Mouse (Mus musculus) liver, adult 10 weeks (tissue): ENCODE results near the gene Ctdsp2. TPM values are rescaled to one million over a fixed set of nuclear protein-coding genes. Genes with fewer than 3 reads are reported as not detected.

Experiments
- polyA plus RNA-seq: library from polyadenylated mRNA; stranded (reverse); fragments of 350-450 nt; fragmentation: Illumina TruSeq; extraction: RNeasy Lipid Tissue Mini Kit (QIAGEN cat#74804); gene quantifications from one replicate; pipeline ENCODE4 v1.2.3, GENCODE M21; 2014; ENCODE audit warnings: low read depth, low replicate concordance

Ctdsp2 gene
- polyA plus RNA-seq: 9.4 TPM

DNA sequence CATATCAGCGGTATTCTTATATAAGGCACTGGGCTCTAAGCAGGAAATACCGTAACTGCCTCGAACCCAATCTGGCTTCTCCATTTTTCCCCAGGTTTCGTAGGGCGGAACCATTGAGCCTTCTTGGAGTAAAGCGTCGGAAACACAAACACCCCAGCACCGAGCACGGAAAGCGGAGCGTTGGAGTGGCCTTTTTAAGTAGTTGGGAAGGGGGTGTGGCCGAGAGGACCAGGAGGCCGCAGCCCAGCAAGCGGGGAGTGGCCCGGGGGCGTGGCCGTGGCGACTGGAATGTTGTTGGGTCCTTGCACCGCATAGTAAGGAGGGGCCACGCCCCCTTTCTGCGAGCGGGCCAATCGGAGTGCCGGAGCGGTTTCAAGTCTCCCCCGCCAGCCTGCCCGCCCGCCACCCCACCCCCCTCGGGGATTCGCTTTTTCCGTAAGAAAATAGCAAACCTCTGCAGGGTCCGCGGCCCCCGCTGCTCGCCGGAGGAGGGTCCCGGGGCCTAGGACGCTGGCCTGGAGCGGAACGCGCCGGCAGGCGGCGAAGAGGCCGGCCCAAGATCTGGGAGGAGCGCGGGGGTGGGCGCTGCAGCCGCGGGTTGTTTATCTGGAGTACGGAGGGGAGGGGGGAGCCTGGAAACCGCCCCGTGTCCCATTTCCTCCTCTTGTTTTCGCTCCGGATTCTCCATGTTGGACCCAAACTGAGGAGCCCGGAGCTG, at the start of gene Ctdsp2:
Gene Ctdsp2, plus strand, starts transcription at position 441 of the 718 bp plus-strand sequence.

DNA sequence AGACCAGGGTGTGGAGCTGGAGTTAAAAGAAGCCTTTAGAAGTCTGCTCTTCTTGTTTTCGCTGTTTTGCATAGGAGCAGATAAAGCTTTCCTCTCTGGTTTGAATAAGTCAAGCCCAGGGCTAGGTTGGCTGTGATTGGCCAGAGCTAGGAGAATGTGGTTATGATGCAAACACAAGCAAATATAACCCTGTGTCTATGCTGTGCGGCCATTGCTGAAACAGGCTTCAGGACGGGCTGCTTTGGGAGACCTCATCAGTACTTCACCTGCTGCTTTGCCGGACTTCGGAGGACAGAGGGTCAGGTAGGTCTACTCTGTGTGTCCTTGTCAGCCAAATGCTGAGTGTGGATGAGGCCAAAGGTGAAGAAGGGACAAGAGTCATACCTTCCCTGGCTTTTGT, 22.0 kb downstream of the Ctdsp2 start, which contains the start of gene Avil:
Gene Avil, plus strand, starts transcription at position 181 of the 400 bp plus-strand sequence.

DNA sequence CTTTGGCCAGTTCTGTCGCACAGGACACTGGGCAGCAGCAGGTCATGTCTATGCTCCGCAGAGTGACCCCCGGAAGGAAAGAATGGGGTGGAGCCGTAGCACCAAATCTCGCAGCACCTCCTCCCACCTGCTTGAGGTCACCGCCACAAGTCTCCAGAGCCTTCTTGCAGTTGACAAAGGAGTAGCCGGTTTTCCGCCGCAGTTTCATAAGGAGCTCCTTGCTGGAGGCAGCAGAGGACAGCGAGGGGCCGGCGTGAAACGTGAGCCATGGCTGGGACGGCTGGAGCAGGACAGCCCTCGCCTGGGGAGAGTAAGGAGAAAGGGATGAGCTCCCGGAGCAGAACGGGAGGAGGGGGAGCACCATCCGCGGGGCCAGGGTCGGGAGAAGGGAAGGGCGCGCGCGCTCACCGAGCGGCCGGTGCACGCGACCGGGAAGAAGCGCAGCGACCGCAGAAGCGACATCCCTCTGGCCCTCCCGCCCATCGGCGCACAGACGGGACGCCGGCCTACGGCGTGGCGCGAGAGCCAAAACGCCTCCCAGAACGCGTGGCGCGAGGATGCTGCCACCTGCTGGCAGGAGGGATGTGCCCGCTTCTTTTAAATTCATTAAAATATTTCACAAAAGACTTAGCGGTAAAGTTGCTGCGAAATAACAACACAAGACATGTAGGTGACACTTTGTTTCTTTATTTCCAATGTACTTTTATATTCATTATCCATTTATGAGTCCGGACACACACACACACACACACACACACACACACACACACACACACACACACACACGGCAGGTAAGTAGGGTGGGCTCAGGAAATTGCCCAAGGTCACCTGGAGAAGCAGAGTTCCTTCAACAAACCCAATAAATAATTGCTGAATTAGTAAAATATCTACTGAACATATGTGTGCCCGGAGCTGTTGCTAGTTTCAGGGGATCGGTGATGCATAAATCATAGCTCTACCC, 52.1 kb downstream of the Ctdsp2 start, which contains the start of gene Tsfm:
Gene Tsfm, minus strand, starts transcription at position 505 of the 961 bp plus-strand sequence.

DNA sequence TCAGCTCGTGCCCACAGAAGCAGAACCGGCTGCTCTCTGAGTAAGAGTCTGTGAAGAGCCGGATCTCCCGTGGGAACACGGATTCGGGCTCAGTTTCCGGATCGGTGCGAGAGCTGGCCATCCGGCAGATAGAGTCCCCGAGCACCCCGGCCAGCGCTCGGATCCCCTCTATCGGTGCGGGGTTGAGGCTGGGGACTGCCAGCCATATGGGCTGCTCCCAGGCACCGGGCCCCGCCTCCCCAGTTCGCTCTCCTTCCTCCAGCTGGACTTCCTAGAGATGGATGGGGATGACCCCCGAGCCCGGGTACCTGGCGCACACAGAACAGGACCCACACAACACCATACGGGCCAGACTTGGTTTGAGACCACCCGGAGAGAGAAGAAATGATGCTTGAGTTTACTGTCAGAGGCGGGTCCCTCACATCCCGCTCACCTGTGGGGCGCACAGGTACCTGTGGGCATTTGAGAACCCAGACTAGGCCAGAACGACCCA, 62.8 kb downstream of the Ctdsp2 start, which contains the start of the genes Mettl1 and Eef1akmt3:
Gene Mettl1, plus strand, starts transcription at position 141 of the 493 bp plus-strand sequence.
Gene Eef1akmt3, minus strand, starts transcription at position 240 of the 493 bp plus-strand sequence.

DNA sequence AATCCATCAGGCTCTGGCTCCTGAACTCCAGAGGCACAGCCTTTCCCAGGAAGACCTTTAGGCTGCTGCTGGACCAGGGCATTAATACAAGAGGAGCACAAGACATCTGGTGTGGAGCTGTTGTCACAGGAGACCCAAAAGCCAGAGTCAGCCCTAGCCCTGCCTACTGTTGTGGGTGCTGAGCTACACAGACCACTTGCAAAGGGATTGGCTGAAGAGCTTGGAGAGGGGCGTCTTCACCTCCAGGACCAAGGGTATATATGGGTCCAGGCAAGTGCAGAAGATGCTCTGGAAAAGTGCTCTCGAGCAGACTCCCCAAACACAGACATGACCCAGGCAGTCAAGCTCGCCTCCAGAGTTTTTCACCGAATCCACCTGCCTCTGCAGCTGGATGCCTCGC, 69.4 kb downstream of the Ctdsp2 start, which contains the start of gene Cyp27b1:
Gene Cyp27b1, plus strand, starts transcription at position 297 of the 400 bp plus-strand sequence.

Other genes with a start within 250 kb of the Ctdsp2 start
- gene Atp23, start 77.4 kb upstream of the Ctdsp2 start, polyA plus RNA-seq: 2.3 TPM
- not detected for gene Avil, start 22.0 kb downstream of the Ctdsp2 start, polyA plus RNA-seq
- 10.8 TPM for gene Tsfm, start 52.1 kb downstream of the Ctdsp2 start, polyA plus RNA-seq
- gene Mettl1, start 62.7 kb downstream of the Ctdsp2 start, polyA plus RNA-seq: 3.3 TPM
- not detected for gene Eef1akmt3, start 62.8 kb downstream of the Ctdsp2 start, polyA plus RNA-seq
- gene Cyp27b1, start 69.5 kb downstream of the Ctdsp2 start, polyA plus RNA-seq: not detected
- not detected for gene March9, start 81.5 kb downstream of the Ctdsp2 start, polyA plus RNA-seq
- gene Cdk4, start 84.8 kb downstream of the Ctdsp2 start, polyA plus RNA-seq: 18.1 TPM
- gene Tspan31, start 91.5 kb downstream of the Ctdsp2 start, polyA plus RNA-seq: 166 TPM
- gene Agap2, start 96.6 kb downstream of the Ctdsp2 start, polyA plus RNA-seq: not detected
- 25.1 TPM for gene Os9, start 142.4 kb downstream of the Ctdsp2 start, polyA plus RNA-seq
- 5.3 TPM for gene B4galnt1, start 186.5 kb downstream of the Ctdsp2 start, polyA plus RNA-seq
- 1.7 TPM for gene Slc26a10, start 201.9 kb downstream of the Ctdsp2 start, polyA plus RNA-seq
- 1.2 TPM for gene Arhgef25, start 211.4 kb downstream of the Ctdsp2 start, polyA plus RNA-seq
- gene Dtx3, start 217.0 kb downstream of the Ctdsp2 start, polyA plus RNA-seq: 0.64 TPM
- gene Pip4k2c, start 232.9 kb downstream of the Ctdsp2 start, polyA plus RNA-seq: 5.8 TPM